Mouse (Mus musculus): ENCODE measurements around the gene Itk.

The Itk gene

DNA sequence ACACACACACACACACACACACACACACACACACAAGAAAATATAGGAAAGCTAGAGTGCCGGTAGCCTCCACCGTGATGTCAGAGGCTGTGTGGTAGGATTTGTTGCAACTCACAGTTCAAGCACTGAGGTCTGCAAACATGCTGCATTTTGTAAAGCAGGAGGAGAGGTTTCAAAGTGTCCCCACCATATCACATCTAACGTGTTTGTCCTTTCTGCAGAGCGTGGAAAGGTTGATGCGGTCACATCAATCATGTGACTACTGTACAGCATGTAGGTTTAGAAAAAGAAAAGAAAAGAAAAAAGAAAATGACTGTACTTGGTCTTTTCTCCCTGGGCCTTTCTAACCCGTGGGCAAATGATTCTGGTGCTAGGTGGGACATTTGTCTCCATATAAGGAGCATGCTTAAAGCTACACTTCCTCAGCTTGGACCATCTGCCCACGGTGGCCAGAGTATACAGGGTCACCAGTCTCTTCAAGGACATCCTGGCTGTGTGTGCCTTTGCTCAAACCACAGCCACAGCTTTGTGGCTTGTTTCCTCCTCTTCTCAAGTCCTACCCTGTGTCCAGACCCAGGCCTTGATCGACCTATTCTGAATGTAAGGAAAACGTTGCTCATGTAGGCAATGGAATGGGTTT is 83.3 kb downstream of the Itk start:
- no peak for DNase-seq

DNA sequence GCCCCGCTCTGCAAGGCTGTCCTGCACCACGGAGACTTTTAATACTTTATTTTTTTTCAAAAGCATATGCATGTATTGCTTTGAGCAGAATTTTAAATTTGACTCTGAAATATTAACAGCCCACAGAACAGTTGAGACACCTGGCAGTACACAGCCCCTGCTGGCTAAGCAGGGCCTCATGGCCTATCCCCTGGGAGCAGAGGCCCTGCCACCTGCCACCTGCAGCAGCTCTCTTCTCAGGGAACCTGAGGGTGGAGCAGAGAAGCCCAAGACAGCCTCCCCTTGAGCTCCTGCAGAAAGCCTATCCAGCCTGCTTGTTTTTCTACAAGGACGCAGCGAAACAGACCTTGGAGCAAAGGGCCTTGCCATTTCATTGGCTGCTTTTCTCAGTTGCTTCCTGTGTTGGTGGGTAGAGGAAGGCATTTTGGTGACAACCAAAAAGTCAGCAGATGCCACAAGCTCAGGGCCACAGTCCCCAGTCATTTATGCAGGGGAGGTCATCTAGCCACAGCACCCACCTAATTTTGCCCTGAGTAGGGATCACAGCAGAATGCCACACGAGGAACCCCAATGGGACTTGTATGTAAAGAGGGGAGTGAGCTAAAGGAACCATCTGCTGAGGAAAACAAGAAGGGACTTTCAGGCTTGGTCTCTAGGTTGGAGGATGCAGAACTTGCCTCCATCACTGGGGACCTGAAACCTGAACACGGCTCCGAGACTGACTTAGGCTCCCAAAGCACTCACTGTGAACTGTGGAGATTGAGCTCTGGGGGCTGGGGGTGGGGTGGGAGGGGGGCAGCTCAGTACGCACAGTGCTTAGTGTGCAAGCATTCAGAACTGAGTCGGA is 84.2 kb downstream of the Itk start:
- no peak for DNase-seq

DNA sequence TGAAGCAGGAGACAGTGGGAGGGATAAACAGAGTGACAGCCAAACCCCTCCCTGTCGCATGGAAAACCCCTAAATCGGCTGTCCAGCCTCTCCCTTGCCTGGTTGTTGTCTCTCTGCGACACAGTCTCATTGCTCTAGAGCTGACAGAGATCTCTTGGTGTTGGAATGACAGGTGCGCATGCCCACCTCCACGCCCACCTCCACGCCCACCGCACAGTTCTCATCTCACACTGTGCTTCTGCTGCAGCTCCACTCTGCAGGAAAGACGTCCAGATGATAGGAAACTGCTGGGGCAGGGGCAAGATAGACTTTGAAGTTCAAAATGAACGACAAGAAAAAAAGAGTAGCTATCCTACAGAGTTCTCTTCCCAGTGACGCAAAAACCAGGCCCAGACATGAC is 85.2 kb downstream of the Itk start:
- no peak for DNase-seq

GRCm38 (mm10) chr11:46302471-46302870 is 86.8 kb downstream of the Itk start:
- DNase-seq: no peak

GRCm38 (mm10) chr11:46301579-46302248 is 87.6 kb downstream of the Itk start:
- DNase-seq: no peak

DNA sequence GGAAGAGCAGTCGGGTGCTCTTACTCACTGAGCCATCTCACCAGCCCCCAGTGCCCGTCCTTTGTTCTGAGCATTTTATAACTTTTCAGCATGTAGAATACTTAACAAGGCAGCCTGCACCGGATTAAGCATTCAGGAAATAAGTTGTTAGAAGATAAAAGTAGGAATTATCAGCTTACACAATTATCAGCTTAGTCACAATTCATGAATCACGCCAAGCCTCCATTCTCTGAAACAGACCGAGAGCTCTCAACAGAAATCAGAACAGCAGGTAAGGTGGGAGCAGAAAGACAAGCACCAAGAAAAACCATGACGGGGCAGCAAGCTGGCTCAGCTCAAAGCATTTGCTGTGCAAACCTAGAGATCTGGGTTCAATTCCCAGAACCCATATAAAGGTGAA is 89.4 kb downstream of the Itk start:
- no peak for DNase-seq

GRCm38 (mm10) chr11:46298889-46299785 is 90.2 kb downstream of the Itk start:
- DNase-seq: no peak

DNA sequence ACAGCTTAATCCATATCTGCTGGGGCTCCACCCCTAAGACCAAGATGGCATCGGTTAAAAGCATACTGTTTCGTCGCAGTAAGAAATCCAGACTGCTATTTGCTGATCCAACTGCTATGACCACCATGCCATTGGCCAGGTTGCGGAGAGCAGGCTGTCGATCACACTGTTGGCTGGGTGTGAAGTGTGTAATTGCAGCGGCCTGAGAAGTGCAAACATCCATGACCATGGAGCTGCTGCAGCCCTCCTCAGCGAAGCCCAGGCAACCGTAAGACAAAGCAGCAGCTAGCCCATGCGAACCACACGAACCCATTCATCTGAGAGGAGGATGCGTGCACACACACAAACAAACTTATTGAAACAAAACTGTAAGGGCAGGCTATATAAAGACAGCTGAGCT is 94.9 kb downstream of the Itk start:
- DNase-seq: no peak

GRCm38 (mm10) chr11:46293491-46293890 is 95.8 kb downstream of the Itk start:
- DNase-seq: no peak

DNA sequence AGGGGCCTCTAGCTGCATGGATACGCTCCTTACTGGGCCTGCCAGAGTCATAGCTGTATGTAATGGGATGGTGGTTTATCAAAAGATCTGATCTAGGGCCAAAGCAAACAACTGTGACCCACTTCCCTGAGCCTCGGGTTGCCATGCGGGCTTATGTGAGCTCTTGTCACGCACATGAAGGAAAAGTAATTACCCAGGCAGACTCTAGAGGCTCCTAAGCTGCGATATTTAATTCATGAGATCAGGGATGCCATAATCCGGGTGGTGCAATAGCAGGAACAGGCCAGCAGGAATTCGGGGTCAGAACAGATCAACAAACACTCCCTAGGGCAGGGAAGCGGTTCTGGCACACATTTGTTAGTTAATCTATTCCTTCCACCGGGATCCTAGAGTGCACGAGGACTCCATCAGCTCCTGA is 98.3 kb downstream of the Itk start:
- no peak for DNase-seq

GRCm38 (mm10) chr11:46289561-46289960 is 99.8 kb downstream of the Itk start:
- no peak for DNase-seq

DNA sequence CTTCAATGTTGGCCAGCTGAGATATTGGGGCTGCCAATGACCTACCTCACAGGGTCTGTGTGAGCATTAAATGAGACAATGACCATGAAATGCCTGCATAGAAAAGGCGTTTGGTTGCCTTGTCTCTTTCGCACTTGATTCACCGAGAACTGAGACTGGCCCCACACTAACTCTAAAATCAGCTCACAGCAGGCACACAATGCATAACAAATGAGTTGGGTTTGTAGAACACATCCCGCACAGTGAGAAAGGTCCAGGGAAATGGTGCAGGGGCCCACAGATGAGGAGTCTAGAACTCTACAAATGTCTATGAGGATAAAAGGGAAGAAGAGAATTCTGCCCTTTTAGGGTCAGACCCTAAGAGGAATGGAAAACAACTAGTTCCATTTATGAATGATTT is 100.3 kb downstream of the Itk start:
- DNase-seq: no peak

DNA sequence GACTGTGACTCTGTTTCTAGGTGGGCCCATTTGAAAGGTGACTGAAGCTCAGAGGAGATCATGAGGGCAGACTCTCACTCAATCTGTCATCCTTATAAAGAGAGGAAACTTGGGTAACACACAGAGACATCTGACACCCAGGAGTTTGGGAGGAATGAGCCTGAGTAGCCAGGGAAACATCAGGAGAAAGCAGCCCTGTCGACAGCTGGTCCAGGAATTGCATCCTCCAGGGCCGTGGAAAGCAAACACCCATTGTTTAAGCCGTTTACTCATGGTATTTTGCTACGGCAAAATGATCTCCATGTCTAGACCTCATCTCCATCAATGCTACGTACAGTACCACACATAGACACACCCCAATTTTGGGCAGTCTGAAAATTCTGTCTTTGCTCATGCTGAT is 101.2 kb downstream of the Itk start:
- no peak for DNase-seq

GRCm38 (mm10) chr11:46286803-46287202 is 102.5 kb downstream of the Itk start:
- no peak for DNase-seq

DNA sequence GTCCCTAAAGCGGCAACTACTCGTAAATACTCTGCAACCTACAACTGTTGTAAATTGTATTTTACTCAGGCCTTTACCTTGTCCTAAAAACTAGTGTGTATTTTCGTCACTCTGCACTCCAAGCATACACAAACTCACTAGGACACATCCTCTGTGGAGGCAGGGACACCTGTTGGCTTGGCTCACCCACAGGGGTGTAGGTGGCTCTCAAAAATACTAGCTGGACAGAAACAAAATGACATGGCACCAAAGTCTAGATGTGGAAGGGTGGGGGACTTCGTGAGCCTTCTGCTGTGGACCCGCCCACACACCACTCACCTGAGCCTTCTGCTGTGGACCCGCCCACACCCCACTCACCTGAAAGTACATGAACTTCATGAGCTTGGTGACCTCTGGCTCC is 105.5 kb downstream of the Itk start:
- no peak for DNase-seq

DNA sequence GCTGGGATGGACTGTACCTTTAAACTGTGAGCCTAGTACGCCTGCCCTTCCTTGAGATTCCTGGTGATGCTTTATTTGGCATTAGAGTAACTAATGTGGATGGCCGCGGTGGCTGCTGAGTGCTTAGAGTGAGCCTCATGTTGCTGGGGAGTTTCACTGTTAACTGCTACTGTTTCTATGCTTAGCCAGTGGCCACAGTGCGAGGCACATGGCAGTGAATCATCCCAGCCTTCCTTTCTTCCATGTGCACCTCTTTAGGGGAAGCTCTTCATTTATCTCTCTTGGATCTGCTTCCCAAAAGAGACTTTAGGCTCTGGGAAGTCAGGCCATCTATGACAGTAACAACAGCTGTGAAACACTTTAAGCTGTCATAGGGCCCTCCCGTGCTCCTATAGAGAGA is 106.7 kb downstream of the Itk start:
- no peak for DNase-seq

GRCm38 (mm10) chr11:46278709-46279108 is 110.6 kb downstream of the Itk start:
- no peak for DNase-seq

DNA sequence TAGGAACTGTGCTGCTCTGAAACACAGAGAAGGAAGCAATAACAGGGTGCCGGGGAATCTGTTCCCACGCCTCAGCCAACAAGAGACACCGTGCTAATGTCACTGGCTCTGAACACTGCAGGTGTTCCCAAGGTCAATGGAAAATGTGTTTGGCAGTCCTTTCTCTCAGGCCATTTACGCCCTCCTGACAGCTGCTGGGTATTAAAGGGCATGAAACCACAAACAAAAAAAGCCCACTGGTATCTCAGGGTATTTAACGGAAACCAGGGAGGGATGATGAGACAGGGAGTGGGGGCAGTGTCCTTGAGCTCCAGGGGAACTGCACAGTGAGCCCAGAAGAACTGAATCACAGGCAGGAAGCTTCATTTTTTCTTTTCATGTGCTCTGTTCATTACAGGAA is 111.2 kb downstream of the Itk start:
- no peak for DNase-seq

DNA sequence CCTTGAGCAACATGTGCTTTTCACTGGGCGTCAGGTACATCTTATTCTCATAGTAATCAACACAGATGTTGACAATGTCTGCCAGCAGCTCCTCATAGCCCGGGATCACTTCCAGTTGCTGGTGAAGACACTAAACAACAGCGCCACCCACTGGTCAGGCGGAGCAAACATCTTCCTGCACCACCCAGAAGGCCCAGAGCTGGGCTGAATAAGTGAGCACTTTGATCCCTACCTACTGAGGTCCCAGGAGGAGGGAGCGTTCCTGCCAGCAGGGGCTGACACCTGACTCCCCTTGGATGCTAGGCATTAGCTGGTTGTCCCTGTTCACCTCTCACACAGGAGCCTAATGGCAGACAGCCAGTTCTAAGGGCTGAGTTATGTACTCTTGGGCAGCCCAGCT is 112.5 kb downstream of the Itk start:
- DNase-seq: peak; percentile 57

DNA sequence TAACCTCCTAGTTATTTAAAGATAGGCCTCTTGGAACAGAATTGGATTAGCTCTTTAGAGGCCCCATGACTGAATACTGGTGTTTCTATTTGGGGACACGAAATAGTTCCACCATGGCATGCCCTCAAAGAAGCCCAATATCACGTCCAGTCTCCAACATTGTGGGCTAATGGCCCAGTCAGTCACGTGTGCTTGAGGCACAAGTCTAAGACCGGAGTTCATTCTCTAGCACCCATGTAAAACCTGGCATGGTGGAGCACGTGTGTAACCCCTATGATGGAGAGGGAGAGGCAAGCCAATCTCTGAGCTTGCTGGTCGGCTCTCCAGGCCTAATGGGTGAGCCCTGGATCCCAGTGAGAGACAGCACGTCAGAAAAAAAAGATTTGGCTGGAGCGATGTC is 113.1 kb downstream of the Itk start:
- DNase-seq: no peak

DNA sequence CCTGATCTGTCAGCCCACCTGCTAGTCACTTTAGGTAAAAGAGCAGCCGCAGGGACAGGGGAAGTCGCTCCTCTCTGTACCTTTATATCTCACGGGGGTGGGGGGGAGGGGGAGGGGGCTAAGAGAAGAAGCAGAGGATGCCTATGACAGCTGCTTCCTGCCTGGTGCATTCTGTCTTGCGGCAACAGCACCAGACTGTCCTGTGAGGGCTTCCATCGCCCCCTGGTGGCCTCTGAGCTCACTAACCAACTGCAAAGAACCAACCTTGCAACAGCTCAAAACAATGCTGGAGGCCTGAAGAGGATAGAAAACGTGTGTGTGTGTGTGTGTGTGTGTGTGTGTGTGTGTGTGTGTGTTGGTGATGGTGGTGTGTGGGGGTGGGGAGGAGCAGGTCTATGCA is 114.0 kb downstream of the Itk start:
- peak; percentile 78 for DNase-seq

Measured in liver (tissue).